In genomic region chr6:22140786-22141185, GRCm38 (mm10) we compare ENCODE assay signal across 25 mouse cellular contexts.
DNase-seq lines count a peak whose midpoint lies in the region; ATAC-seq and TF ChIP-seq lines count a peak whose summit lies in the region.
"Had no signal": no experiment of that assay in that cellular context is flagged by ENCODE, and none has a peak within 500 bp of the region (broad histone marks: within the 10 kb centered on the region; RNA-seq: fewer than 3 reads in every experiment).

No protein-coding gene starts in this region.

- WGBS in embryonic facial prominence, embryonic 14.5 days = 60% methylated on average over 8 of the region's 8 CpGs
- 82% methylated on average over 8 of the region's 8 CpGs for WGBS in embryonic facial prominence, embryonic 10.5 days
- 72% methylated on average over 8 of the region's 8 CpGs for WGBS in hindbrain, embryonic 16.5 days

- H3K4me2 ChIP-seq in embryonic facial prominence, embryonic 14.5 days (ENCODE audit: low read depth, low read length) = no peak overlapping the region
- H3K4me2 ChIP-seq in hindbrain, embryonic 16.5 days (ENCODE audit: low read length) = no peak overlapping the region
- H3K4me2 ChIP-seq: embryonic facial prominence, embryonic 15.5 days; forebrain, embryonic 12.5 days; heart, embryonic 11.5 days; heart, embryonic 15.5 days; hindbrain, embryonic 13.5 days had no signal

- no peak overlapping the region for H3K9ac ChIP-seq in embryonic facial prominence, embryonic 14.5 days (ENCODE audit: low read depth, low read length)
- H3K9ac ChIP-seq in hindbrain, embryonic 16.5 days (ENCODE audit: low read depth, low read length) = no peak overlapping the region
- H3K9ac ChIP-seq: embryonic facial prominence, embryonic 15.5 days; forebrain, embryonic 12.5 days; forebrain, postnatal 0 days; heart, embryonic 15.5 days; hindbrain, embryonic 13.5 days had no signal

- no peaks in the 10 kb centered on the region for H3K4me1 ChIP-seq in embryonic facial prominence, embryonic 14.5 days (ENCODE audit: control insufficient read depth, insufficient read depth, low read length)
- no peaks in the 10 kb centered on the region for H3K4me1 ChIP-seq in embryonic facial prominence, embryonic 10.5 days
- H3K4me1 ChIP-seq in hindbrain, embryonic 16.5 days (ENCODE audit: control insufficient read depth, insufficient read depth, low read depth, low read length) = no peaks in the 10 kb centered on the region
- H3K4me1 ChIP-seq: embryonic facial prominence, embryonic 15.5 days; heart, embryonic 15.5 days; hindbrain, embryonic 13.5 days had no signal

- H3K27ac ChIP-seq in embryonic facial prominence, embryonic 14.5 days (replicated peaks; ENCODE audit: low read depth, low read length) = no peak overlapping the region
- H3K27ac ChIP-seq in embryonic facial prominence, embryonic 10.5 days (replicated peaks) = no peak overlapping the region
- no peak overlapping the region for H3K27ac ChIP-seq in hindbrain, embryonic 16.5 days (ENCODE audit: low read depth, low read length)
- H3K27ac ChIP-seq: embryonic facial prominence, embryonic 15.5 days; forebrain, embryonic 12.5 days; heart, embryonic 15.5 days; hindbrain, embryonic 13.5 days had no signal

- TF ChIP-seq CTCF in brain, embryonic 14.5 days (IDR thresholded peaks at IDR 0.05; ENCODE audit: borderline replicate concordance, extremely low read depth, insufficient read depth, insufficient read length) = no peak

- TF ChIP-seq POLR2A in brain, embryonic 14.5 days (IDR thresholded peaks at IDR 0.05; ENCODE audit: borderline replicate concordance, extremely low read depth, insufficient read depth, insufficient read length, poor library complexity, severe bottlenecking) = no peak

- intact Hi-C loops in left cerebral cortex, postnatal 4 days (cut with DNase I) = no loop called here

- H3K36me3 ChIP-seq in embryonic facial prominence, embryonic 14.5 days (ENCODE audit: control insufficient read depth, insufficient read depth, low read length) = 0 out of 2 replicates have a peak, but pooled peaks cover 8% of the 10 kb centered on the region
- H3K36me3 ChIP-seq in embryonic facial prominence, embryonic 10.5 days (replicated peaks) = peaks cover 29% of the 10 kb centered on the region
- H3K36me3 ChIP-seq in hindbrain, embryonic 16.5 days (ENCODE audit: control insufficient read depth, insufficient read depth, low read length) = no peaks in the 10 kb centered on the region
- H3K36me3 ChIP-seq: forebrain, embryonic 12.5 days; heart, embryonic 15.5 days; hindbrain, embryonic 13.5 days had no signal

- H3K9me3 ChIP-seq in embryonic facial prominence, embryonic 14.5 days (ENCODE audit: control insufficient read depth, low read length) = no peaks in the 10 kb centered on the region
- no peaks in the 10 kb centered on the region for H3K9me3 ChIP-seq in embryonic facial prominence, embryonic 10.5 days
- no peaks in the 10 kb centered on the region for H3K9me3 ChIP-seq in hindbrain, embryonic 16.5 days (ENCODE audit: control insufficient read depth, low read length)
- H3K9me3 ChIP-seq: embryonic facial prominence, embryonic 15.5 days; forebrain, embryonic 12.5 days; heart, embryonic 15.5 days; hindbrain, embryonic 13.5 days had no signal

- ATAC-seq in embryonic facial prominence, embryonic 14.5 days (ENCODE audit: low read depth) = no peak
- ATAC-seq in hindbrain, embryonic 16.5 days = no peak
- ATAC-seq: activated CD4-positive, CD25-positive, alpha-beta regulatory T cell, adult 4 months; forebrain, postnatal 0 days; intestine, embryonic 16.5 days; Patski had no signal

- no peak overlapping the region for H3K4me3 ChIP-seq in embryonic facial prominence, embryonic 14.5 days (ENCODE audit: low read depth, low read length)
- no peak overlapping the region for H3K4me3 ChIP-seq in embryonic facial prominence, embryonic 10.5 days
- H3K4me3 ChIP-seq in hindbrain, embryonic 16.5 days (ENCODE audit: low read length) = no peak overlapping the region
- H3K4me3 ChIP-seq: embryonic facial prominence, embryonic 15.5 days; erythroblast, embryonic 14.5 days; forebrain, embryonic 12.5 days; heart, embryonic 15.5 days; hindbrain, embryonic 13.5 days had no signal

- no peaks in the 10 kb centered on the region for H3K27me3 ChIP-seq in embryonic facial prominence, embryonic 14.5 days (replicated peaks; ENCODE audit: control insufficient read depth, insufficient read depth, low read length)
- no peaks in the 10 kb centered on the region for H3K27me3 ChIP-seq in embryonic facial prominence, embryonic 10.5 days (replicated peaks; ENCODE audit: low read depth, poor library complexity, severe bottlenecking)
- no peaks in the 10 kb centered on the region for H3K27me3 ChIP-seq in hindbrain, embryonic 16.5 days (replicated peaks; ENCODE audit: control insufficient read depth, insufficient read depth, low read length)
- H3K27me3 ChIP-seq: CH12.LX; embryonic facial prominence, embryonic 15.5 days; forebrain, embryonic 12.5 days; heart, embryonic 15.5 days; hindbrain, embryonic 13.5 days; Patski had no signal

- DNase-seq in embryonic facial prominence, embryonic 14.5 days (ENCODE audit: low spot score) = peak; percentile 63
- DNase-seq in embryonic facial prominence, embryonic 10.5 days (ENCODE audit: low spot score) = no peak
- peak; percentile 10 for DNase-seq in left cerebral cortex, postnatal 4 days
- DNase-seq in left cerebral cortex, adult 8-10 months (ENCODE audit: low spot score in 2 of 2) = no peak
- peak; percentile 26 for DNase-seq in brain, embryonic 14.5 days (ENCODE audit: low read depth)
- DNase-seq in gonadal fat pad, adult 2 months (ENCODE audit: low read depth) = peak; percentile 27
- DNase-seq in kidney, adult 18-20 months = no peak
- DNase-seq: adrenal gland, postnatal 14 days; cerebellum, adult 2 months; cerebellum, postnatal 36 days; forebrain, postnatal 0 days; gastrocnemius, postnatal 25 days; heart, adult 18-20 months; heart, postnatal 14 days had no signal

Comparison
In these comparisons a context has a peak if more than half of its experiments do, and no peak if none do; other contexts are left out.
1. DNase-seq: peak in embryonic facial prominence, embryonic 14.5 days (single experiment), left cerebral cortex, postnatal 4 days (single experiment), brain, embryonic 14.5 days (single experiment) and gonadal fat pad, adult 2 months (single experiment); none in embryonic facial prominence, embryonic 10.5 days (single experiment), left cerebral cortex, adult 8-10 months (0 of 2) and kidney, adult 18-20 months (single experiment).